Mouse (Mus musculus): ENCODE results near the gene Dek. TPM values are rescaled to one million over a fixed set of nuclear protein-coding genes. Genes with fewer than 3 reads are reported as not detected.

Dek gene
- total RNA-seq, 1 experiment from 2014 or later = 99.5 TPM

DNA sequence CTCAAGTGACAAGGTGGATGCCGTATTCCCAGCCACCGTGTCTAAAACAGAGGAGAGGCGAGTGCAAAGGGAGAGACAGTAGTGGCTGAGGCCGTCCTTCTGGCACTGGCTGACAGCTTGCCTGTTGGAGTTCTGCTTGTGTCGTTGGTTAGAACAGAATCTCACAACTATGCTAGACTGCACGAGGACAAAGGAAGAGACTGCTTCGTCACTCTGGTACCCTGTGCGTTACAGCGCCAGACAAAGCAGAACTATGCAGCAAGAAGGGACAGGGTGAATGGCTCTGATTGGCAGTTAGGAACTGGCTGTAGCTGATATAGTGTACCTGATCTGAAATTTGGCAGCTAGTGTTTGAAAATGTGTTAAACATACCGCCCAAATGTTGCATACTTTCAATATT is 52.0 kb downstream of the Dek start:
- DNase-seq = no peak

DNA sequence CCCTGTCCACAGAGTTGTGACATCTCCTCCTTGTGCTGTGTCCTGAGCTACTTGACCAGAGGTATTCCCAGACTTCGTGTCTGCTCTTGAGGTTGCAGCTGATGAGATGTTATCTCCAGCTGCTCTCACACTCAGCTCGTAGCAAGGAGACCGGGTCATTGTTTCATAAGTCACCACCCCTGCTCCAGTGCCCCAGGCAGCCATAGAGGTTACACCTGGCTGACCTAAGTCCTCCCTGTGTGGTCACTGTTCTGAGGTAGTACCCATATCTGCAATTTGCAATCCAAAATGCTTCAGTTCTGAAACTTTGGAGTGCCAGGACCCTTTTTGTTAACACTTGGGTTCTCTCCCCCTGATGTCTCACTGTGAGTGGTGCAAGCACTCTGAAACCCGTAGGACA is 56.0 kb downstream of the Dek start:
- DNase-seq = no peak

DNA sequence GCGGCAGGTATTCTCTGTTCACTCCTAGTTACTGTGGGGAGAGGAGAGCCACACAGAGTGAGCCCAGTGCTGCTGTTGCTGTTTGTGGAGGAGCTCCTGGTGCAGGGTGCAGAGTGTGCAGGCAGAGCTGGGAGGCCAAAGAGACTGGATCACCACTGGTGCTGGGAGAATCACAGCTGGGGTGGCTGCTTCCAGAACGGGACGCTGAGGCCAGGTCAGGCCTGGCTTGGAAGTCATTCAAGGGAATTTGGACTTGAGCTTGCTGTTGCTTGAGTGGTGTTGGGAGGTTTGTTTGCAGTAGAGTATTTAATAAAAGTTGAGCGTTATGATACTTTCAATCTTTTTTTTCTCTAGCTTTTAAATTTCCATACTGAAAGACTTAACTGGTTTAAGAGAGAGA is 58.0 kb downstream of the Dek start:
- DNase-seq = no peak

DNA sequence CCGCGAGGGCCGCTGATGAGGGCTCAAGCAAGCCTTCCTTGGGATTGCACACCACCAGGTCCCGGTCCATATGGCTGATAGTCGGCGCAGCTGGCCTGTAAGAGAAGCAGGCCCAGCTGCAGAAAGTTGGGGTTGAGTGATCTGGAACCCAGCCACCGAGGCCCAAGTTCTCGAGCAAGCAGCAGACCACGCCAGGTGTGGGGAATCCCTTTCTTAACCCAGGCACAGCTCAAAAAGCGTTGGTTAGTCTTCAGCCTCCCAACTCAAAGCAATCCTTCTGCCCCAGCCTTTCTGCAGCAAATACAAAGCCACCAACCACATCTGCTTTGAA is 61.4 kb downstream of the Dek start, which contains the start of gene Tpmt:
Tpmt (minus strand) TSS at position 121 of the 331 bp plus-strand sequence.
- no peak for DNase-seq

DNA sequence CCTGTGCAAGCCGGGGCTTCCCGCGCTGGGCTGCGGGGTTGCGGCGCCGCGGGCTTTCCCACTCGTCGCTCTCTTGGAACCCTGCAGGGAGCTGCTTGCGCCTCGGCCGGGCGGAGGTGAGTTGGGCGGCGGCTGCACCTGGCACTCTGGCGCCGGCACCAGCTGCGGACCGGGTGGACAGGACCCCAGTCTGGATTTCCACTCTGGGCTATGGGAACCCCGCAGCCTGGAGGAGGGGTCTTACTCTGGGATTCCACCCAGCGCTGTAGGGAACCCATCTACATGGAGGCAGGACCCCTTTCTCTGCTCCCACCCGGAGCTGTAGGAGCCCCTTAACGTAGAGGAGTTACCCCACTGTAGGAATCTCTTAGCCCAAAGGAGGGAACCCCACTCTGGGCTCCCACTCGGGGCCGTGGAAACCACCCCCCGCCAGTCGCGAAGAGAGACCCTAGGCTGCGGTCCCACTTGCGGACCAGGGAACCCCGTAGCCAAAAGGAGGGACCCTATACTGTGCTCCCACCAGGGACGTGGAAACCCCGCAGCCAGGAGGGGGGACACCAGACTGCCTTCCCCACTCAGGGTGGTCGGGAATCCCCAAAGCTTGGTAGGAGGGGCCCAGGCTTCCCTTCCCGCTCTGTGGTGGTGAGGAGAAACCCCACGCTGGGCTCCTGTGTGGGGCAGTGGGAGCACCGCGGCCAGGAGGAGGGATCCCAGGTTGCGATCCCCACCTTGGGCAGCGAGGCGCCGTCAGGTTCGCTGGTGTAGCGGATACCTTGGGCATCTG is 62.0 kb downstream of the Dek start:
- DNase-seq = peak; percentile 32

DNA sequence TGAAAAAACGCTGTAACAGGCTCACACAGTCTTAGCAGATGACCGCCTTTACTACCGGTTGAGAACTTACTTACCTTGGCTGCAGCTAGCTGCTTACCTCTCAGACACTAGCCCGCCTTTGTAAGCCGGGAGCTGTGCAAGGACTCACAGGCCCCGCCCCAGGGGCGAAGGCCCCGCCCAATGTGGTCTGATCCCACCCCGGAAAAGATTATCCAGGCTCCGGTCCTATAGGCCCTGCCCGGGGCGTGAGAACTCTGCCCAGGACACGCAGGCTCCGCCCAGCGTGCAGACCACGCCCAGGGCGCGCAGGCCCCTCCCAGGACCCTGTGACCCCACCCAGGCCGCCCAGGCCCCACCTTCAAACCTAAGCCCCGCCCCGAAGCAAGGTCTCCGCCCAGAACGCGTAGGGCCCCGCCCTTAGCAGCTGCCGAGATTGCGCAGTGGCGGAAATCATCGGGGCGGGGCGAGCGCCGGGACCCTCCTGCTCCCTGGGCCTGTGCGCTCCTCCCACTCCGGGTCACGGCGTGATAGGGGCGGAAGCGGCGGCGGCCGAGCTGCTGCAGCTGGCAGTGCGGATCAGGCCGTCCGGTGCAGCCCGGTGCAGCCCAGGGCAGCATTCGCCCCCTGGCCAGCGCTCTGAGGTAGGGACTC is 62.8 kb downstream of the Dek start, which contains the start of gene Kdm1b:
Kdm1b (plus strand) TSS at position 470 of the 651 bp plus-strand sequence.
- DNase-seq = peak; percentile 99

DNA sequence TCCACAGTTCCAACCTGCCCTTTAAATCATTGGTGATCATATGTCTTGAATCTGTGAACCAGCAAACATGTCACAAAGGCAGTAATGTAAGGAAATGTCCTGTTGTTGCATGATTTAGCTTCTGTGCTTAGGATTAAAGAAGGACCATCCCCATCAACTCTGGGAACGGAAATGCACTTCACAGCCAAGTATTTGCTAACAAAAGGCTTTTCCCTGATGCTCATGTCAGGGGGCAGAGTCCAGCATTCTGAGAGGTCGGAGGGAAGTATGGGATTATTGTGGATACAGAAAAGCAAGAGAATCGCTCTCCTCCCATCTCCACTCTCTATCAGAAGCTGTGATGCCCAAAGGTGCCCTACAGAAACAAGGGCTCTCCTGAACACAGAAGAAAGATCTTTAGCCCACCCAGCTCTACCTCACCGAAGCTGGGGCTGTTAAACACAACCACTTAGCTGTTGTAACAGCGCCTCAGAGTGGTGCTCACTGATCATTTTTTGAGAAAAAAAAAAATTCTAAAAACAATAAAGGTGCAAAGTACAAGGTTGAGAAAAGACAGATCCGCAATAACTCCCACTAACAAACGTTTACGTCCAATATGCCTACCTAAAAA is 63.9 kb downstream of the Dek start:
- no peak for DNase-seq

DNA sequence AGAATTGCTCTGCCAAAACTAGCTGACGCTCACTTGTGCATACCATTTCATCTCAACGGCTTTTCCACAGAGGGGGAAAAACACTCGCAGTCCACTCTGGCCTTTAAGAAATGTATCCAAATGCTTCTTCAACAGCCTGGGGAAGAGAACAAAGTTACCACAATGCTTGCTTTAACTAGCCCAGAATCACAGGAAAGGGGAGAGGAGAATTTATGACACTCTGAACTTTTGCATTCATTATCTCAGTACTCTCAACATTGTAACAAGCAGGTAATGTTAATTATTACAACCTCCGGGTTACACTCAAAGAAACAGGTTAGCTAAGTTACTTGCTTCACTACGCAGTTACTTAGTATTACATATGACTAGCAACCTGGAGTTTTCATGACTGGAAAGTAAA is 65.9 kb downstream of the Dek start:
- DNase-seq = no peak

DNA sequence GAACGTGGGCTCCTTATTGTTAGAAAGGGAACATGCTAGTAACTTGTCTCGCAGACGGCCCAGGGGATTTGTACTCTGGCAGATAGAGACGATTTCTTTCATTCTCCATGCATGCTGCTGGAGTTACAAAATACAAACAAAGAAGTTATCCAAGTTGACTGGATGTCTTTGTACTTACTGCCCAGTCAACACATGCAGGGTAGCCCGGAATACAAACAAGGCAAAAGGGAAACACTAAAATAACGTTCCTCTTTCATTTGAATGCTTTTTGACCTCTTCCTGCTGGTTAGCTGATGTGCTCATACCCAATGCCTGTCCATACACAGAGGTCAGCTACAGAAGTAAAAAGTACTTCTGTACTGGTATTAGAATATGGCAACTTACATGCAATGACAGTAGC is 68.1 kb downstream of the Dek start:
- DNase-seq = no peak

Other genes starting within 250 kb of the Dek start
- 27.4 and 32.3 TPM in 2 replicates for gene Kif13a, start 176.3 kb downstream of the Dek start, total RNA-seq (2021)
- 3.3 and 4.0 TPM in 2 replicates for gene Nhlrc1, start 91.4 kb downstream of the Dek start, total RNA-seq (2021)
- 8.9 and 9.3 TPM in 2 replicates for gene Kdm1b, start 62.7 kb downstream of the Dek start, total RNA-seq (2021)
- gene Tpmt, start 61.5 kb downstream of the Dek start, total RNA-seq (2021) = 9.1 and 13.8 TPM in 2 replicates
- 8.9 and 11.7 TPM in 2 replicates for gene Rnf144b, start 16.5 kb upstream of the Dek start, total RNA-seq (2021)